Mouse (Mus musculus): ENCODE measurements around the gene Cacng7.

DNA sequence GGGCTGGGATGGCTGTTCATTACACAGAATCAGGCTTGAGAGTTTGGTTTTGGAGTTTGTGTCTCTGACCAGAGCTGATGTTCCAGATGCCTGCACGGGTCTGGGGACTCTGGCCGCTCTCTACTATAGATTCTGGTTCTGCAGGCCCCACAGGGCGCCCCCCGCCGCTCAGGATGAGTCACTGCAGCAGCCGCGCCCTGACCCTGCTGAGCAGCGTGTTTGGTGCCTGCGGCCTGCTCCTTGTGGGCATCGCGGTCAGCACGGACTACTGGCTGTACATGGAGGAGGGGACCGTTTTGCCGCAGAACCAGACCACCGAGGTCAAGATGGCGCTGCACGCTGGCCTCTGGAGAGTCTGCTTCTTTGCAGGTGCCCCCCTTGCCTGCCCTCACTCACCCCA lies 3.7 kb downstream of the Cacng7 start:
- TF ChIP-seq E2F4 (IDR thresholded peaks at IDR 0.05; ENCODE audit: borderline replicate concordance, low read depth, low read length) (no peak), ZC3H11A (IDR thresholded peaks at IDR 0.05; ENCODE audit: low read depth, low read length) (no peak), CTCF (IDR thresholded peaks at IDR 0.05 in 2 of 3, conservative IDR thresholded peaks at IDR 0.05 in 1 of 3; ENCODE audit: control insufficient read depth in 1 of 3, insufficient read depth in 1 of 3, low read depth in 2 of 3, low read length in 3 of 3, poor library complexity in 1 of 3, severe bottlenecking in 1 of 3) (peak in 1 of 3 experiments; percentile 16; a peak in 1 of 6 replicates), NELFE (IDR thresholded peaks at IDR 0.05; ENCODE audit: low read depth, low read length) (no peak), USF1 (IDR thresholded peaks at IDR 0.05; ENCODE audit: low read depth, low read length) (no peak), POLR2A (IDR thresholded peaks at IDR 0.05; ENCODE audit: control insufficient read depth in 1 of 2, insufficient read depth in 1 of 2, low read depth in 1 of 2, low read length in 2 of 2, poor library complexity in 1 of 2) (no peak), RAD21 (IDR thresholded peaks at IDR 0.05; ENCODE audit: low read depth, low read length) (no peak), GATA1 (IDR thresholded peaks at IDR 0.05; ENCODE audit: low read depth, low read length) (no peak), CHD2 (IDR thresholded peaks at IDR 0.05; ENCODE audit: low read length) (no peak), HCFC1 (IDR thresholded peaks at IDR 0.05; ENCODE audit: low read depth, low read length) (no peak), SIN3A (IDR thresholded peaks at IDR 0.05; ENCODE audit: low read length) (no peak), SMC3 (IDR thresholded peaks at IDR 0.05; ENCODE audit: low read depth, low read length) (no peak)

Measured in MEL (cell line).